Mouse (Mus musculus): ENCODE data around the gene Prpf40b. TPM values are rescaled to one million over a fixed set of nuclear protein-coding genes. Genes with fewer than 3 reads are reported as not detected.

Prpf40b gene
- total and polyA plus RNA-seq, 3 experiments, result 24.7 to 46.4 TPM; not detected in 1

GRCm38 (mm10) chr15:99351610-99352009, 56.7 kb downstream of the Prpf40b start:
- Histone ChIP-seq H3K9me3 (replicated peaks; ENCODE audit: insufficient read depth, low read length) (no peaks in the 10 kb centered on the region), H3K4me1 (ENCODE audit: control insufficient read depth in 1 of 2, insufficient read depth in 2 of 2, low read length in 2 of 2) (no peaks in the 10 kb centered on the region), H3K27ac (ENCODE audit: control insufficient read depth, low read depth, low read length) (no peak overlapping the region), H3K9ac (ENCODE audit: control insufficient read depth, low read depth, low read length, poor library complexity, severe bottlenecking) (no peak overlapping the region), H3K79me2 (ENCODE audit: control insufficient read depth, insufficient read depth, low read length, poor library complexity) (no peaks in the 10 kb centered on the region), H3K36me3 (ENCODE audit: control insufficient read depth in 1 of 2, insufficient read depth in 2 of 2, low read length in 2 of 2) (no peaks in the 10 kb centered on the region), H3K4me3 (ENCODE audit: control insufficient read depth in 1 of 2, insufficient read depth in 1 of 2, low read depth in 2 of 2, low read length in 2 of 2) (no peak overlapping the region), H3K27me3 (ENCODE audit: control insufficient read depth in 1 of 2, insufficient read depth in 2 of 2, low read length in 2 of 2) (peaks cover 53 to 76% of the 10 kb centered on the region in 2 experiments)
- TF ChIP-seq ZKSCAN1 (IDR thresholded peaks at IDR 0.05; ENCODE audit: low read depth, low read length), result no peak
- no peak for TF ChIP-seq RCOR1 (IDR thresholded peaks at IDR 0.05; ENCODE audit: low read depth, low read length)
- TF ChIP-seq BHLHE40 (IDR thresholded peaks at IDR 0.05; ENCODE audit: borderline replicate concordance, low read depth, low read length), result no peak
- TF ChIP-seq POLR2AphosphoS2 (IDR thresholded peaks at IDR 0.05; ENCODE audit: low read length), result no peak
- no peak for TF ChIP-seq CHD1 (IDR thresholded peaks at IDR 0.05; ENCODE audit: low read depth, low read length)
- no peak for TF ChIP-seq E2F4 (IDR thresholded peaks at IDR 0.05; ENCODE audit: borderline replicate concordance, low read depth, low read length)
- no peak for DNase-seq (ENCODE audit: low read depth, low spot score)

- Histone ChIP-seq H3K79me2 (ENCODE audit: control insufficient read depth, insufficient read depth, low read length, poor library complexity) (no peaks in the 10 kb centered on the region), H3K27me3 (ENCODE audit: control insufficient read depth in 1 of 2, insufficient read depth in 2 of 2, low read length in 2 of 2) (peaks cover 56 to 79% of the 10 kb centered on the region in 2 experiments), H3K4me3 (ENCODE audit: control insufficient read depth in 1 of 2, insufficient read depth in 1 of 2, low read depth in 2 of 2, low read length in 2 of 2) (no peak overlapping the region), H3K27ac (ENCODE audit: control insufficient read depth, low read depth, low read length) (no peak overlapping the region), H3K9me3 (replicated peaks; ENCODE audit: insufficient read depth, low read length) (no peaks in the 10 kb centered on the region), H3K36me3 (ENCODE audit: control insufficient read depth in 1 of 2, insufficient read depth in 2 of 2, low read length in 2 of 2) (no peaks in the 10 kb centered on the region), H3K9ac (ENCODE audit: control insufficient read depth, low read depth, low read length, poor library complexity, severe bottlenecking) (no peak overlapping the region), H3K4me1 (ENCODE audit: control insufficient read depth in 1 of 2, insufficient read depth in 2 of 2, low read length in 2 of 2) (no peaks in the 10 kb centered on the region)
- DNase-seq (ENCODE audit: low read depth, low spot score), result no peak
- TF ChIP-seq CHD2 (IDR thresholded peaks at IDR 0.05; ENCODE audit: low read length), result no peak
- TF ChIP-seq TCF12 (IDR thresholded peaks at IDR 0.05; ENCODE audit: low read depth, low read length), result no peak
- TF ChIP-seq MEF2A (IDR thresholded peaks at IDR 0.05; ENCODE audit: extremely low read depth, insufficient replicate concordance, low read depth, low read length, poor library complexity, severe bottlenecking), result no peak
- TF ChIP-seq POLR2AphosphoS2 (IDR thresholded peaks at IDR 0.05; ENCODE audit: low read length), result no peak
- TF ChIP-seq TBP (IDR thresholded peaks at IDR 0.05; ENCODE audit: low read depth, low read length), result no peak
- no peak for TF ChIP-seq ELF1 (IDR thresholded peaks at IDR 0.05; ENCODE audit: low read depth, low read length)
- no peak for TF ChIP-seq ZMIZ1 (IDR thresholded peaks at IDR 0.05; ENCODE audit: low read depth, low read length)
- no peak for TF ChIP-seq SIN3A (IDR thresholded peaks at IDR 0.05; ENCODE audit: low read length)
- TF ChIP-seq CHD1 (IDR thresholded peaks at IDR 0.05; ENCODE audit: low read depth, low read length), result no peak
- no peak for TF ChIP-seq USF2 (IDR thresholded peaks at IDR 0.05; ENCODE audit: borderline replicate concordance in 1 of 2, insufficient read depth in 1 of 2, low read depth in 1 of 2, low read length in 2 of 2)
- TF ChIP-seq GATA1 (IDR thresholded peaks at IDR 0.05; ENCODE audit: low read depth, low read length), result no peak
- no peak for TF ChIP-seq NELFE (IDR thresholded peaks at IDR 0.05; ENCODE audit: low read depth, low read length)
- TF ChIP-seq ZNF384 (IDR thresholded peaks at IDR 0.05; ENCODE audit: low read depth, low read length), result no peak
- TF ChIP-seq MYB (IDR thresholded peaks at IDR 0.05; ENCODE audit: low read depth, low read length), result no peak
- no peak for TF ChIP-seq UBTF (IDR thresholded peaks at IDR 0.05; ENCODE audit: borderline replicate concordance, insufficient read depth, low read depth, low read length)
- TF ChIP-seq ZC3H11A (IDR thresholded peaks at IDR 0.05; ENCODE audit: low read depth, low read length), result no peak
- TF ChIP-seq MYC (IDR thresholded peaks at IDR 0.05; ENCODE audit: low read depth, low read length), result no peak
- no peak for TF ChIP-seq EP300 (IDR thresholded peaks at IDR 0.05; ENCODE audit: low read depth in 1 of 2, low read length in 2 of 2)
- TF ChIP-seq MAZ (IDR thresholded peaks at IDR 0.05; ENCODE audit: low read depth, low read length), result no peak
These were observed 57.4 kb downstream of the Prpf40b start for GRCm38 (mm10) chr15:99352306-99352705.
